Mouse (Mus musculus): ENCODE measurements around the gene Marc1. TPM values are rescaled to one million over a fixed set of nuclear protein-coding genes. Genes with fewer than 3 reads are reported as not detected.

The Marc1 gene
- polyA plus RNA-seq, 1 experiment from 2014 or later: not detected

GRCm38 (mm10) chr1:184846973-184847372 lies 35.9 kb upstream of the Marc1 start:
- Histone ChIP-seq H3K4me3 (ENCODE audit: low read depth, low read length) (no peak overlapping the region), H3K4me2 (ENCODE audit: low read depth, severe bottlenecking) (no peak overlapping the region), H3K9ac (ENCODE audit: low read length) (no peak overlapping the region), H3K36me3 (ENCODE audit: control insufficient read depth, insufficient read depth, low read length) (no peaks in the 10 kb centered on the region), H3K27me3 (ENCODE audit: control insufficient read depth, insufficient read depth, low read length) (0 out of 2 replicates have a peak, but pooled peaks cover under 1% of the 10 kb centered on the region), H3K4me1 (ENCODE audit: control insufficient read depth, insufficient read depth, low read length) (peaks cover under 1% of the 10 kb centered on the region; the same call in 1 of the 2 replicates), H3K27ac (replicated peaks; ENCODE audit: low read depth, low read length) (no peak overlapping the region), H3K9me3 (ENCODE audit: control insufficient read depth, low read length) (no peaks in the 10 kb centered on the region)
- DNase-seq (ENCODE audit: low spot score): no peak
- ATAC-seq (ENCODE audit: insufficient number of reproducible peaks, low FRiP score, low TSS enrichment, low read depth): no peak
- WGBS: 55% methylated on average over 3 of the region's 3 CpGs

- Histone ChIP-seq H3K36me3 (ENCODE audit: control insufficient read depth, insufficient read depth, low read length) (no peaks in the 10 kb centered on the region), H3K27ac (replicated peaks; ENCODE audit: low read depth, low read length) (no peak within 1 kb of the TSS), H3K4me1 (ENCODE audit: control insufficient read depth, insufficient read depth, low read length) (no peaks in the 10 kb centered on the region; the same call in 1 of the 2 replicates), H3K27me3 (ENCODE audit: control insufficient read depth, insufficient read depth, low read length) (no peaks in the 10 kb centered on the region), H3K4me3 (ENCODE audit: low read depth, low read length) (peak within 1 kb of the TSS; percentile 76), H3K9me3 (ENCODE audit: control insufficient read depth, low read length) (no peaks in the 10 kb centered on the region), H3K4me2 (ENCODE audit: low read depth, severe bottlenecking) (peak within 1 kb of the TSS; percentile 80), H3K9ac (ENCODE audit: low read length) (peak within 1 kb of the TSS; percentile 77)
- 7% methylated on average over 18 of the region's 18 CpGs for WGBS
- DNase-seq (ENCODE audit: low spot score) (no peak), ATAC-seq (ENCODE audit: insufficient number of reproducible peaks, low FRiP score, low TSS enrichment, low read depth) (0 out of 2 replicates have a peak, but pooled peaks have one; percentile 6)
Measured at GRCm38 (mm10) chr1:184846092-184846750, 35.1 kb upstream of the Marc1 start, which contains the start of gene Marc2. Gene Marc2 (minus strand): TSS chr1:184846451.

DNA sequence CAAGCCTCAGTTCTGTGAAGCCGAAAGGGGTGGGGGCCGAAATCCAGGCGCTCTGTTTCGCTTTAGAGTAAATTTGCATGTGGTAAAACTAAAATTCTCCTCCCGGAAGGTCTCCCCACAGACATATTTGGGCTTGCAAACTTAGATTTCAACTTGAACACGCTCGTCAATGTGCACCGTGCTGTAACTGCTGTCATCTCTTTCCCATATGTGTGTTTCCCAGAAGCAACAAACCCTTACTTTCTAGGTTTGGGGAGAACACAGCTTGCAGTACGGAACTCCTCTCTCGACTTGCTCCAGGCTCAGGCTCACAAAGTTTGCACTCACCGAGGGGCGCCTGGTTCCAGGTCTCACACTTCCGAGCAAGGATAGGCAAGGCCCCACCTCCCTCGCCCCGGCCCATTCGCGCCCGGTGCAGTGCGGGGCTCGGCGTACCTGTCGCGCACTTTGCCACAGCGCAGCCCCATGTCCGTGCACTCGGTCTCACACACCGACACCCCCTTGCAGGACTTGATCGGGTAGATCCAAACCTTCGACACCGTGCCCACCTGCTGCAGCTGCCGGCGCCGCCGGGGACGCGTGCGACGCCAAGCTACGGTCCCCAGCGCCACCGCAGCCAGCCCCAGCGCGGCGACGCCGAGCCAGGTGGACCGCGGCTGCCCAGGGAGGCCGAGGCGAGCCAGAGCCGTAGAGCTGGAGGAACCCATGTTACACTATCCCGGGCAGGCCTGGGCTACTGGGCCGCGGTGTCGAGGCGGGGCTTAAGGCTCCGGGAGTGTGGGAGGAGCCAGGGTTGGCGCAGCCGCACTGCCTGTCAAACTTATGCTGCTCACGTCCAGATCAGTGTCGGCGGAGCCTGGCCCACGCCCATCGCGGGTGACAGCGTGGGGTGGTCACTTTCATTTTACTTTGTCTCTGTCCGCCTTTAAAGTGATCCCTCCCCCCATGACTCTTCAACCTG lies 34.3 kb upstream of the Marc1 start:
- Histone ChIP-seq H3K36me3 (ENCODE audit: control insufficient read depth, insufficient read depth, low read length) (no peaks in the 10 kb centered on the region), H3K4me1 (ENCODE audit: control insufficient read depth, insufficient read depth, low read length) (no peaks in the 10 kb centered on the region; the same call in 1 of the 2 replicates), H3K9me3 (ENCODE audit: control insufficient read depth, low read length) (no peaks in the 10 kb centered on the region), H3K27me3 (ENCODE audit: control insufficient read depth, insufficient read depth, low read length) (no peaks in the 10 kb centered on the region), H3K4me2 (ENCODE audit: low read depth, severe bottlenecking) (peak overlapping the region; percentile 80), H3K4me3 (ENCODE audit: low read depth, low read length) (peak overlapping the region; percentile 76), H3K27ac (replicated peaks; ENCODE audit: low read depth, low read length) (no peak overlapping the region), H3K9ac (ENCODE audit: low read length) (peak overlapping the region; percentile 77)
- peak; percentile 85 for DNase-seq (ENCODE audit: low spot score)
- under 1% methylated on average over 66 of the region's 67 CpGs for WGBS
- peak; percentile 97 for ATAC-seq (ENCODE audit: insufficient number of reproducible peaks, low FRiP score, low TSS enrichment, low read depth)

DNA sequence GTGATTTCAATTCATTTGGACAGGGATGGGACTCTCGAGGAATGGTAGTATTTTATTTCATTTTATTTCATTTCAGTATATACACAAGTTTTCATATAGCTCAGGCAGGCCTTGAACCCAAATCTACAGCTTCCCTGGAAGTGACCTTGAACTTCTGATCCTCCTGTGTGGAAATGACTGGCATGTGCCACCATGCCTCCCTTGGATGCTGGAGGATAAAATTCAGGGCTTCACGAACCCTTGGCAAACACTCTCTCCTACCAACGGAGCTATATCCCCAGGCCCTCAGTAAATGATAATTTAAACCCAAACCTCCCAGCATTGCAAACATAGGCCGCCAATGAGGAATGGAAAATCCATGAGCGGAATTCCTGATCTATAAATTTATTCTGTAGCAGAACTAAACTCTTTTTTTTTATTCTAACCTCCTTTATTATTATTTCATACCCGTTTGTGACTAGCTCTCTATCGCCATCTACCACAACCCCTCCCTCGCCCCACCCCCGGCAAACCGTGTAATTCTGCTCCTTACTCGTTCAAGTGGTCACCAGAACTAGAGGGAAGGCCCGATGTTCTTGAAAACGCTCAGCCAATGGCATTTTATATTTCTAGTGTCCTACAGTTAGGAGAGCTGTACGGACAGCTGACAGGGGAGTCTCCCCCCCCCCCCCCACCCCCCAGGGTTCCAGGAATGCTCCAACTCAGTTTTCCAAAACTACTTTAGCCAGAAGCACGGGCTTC lies 33.4 kb upstream of the Marc1 start:
- ATAC-seq (ENCODE audit: insufficient number of reproducible peaks, low FRiP score, low TSS enrichment, low read depth): no peak
- H3K9me3 ChIP-seq (ENCODE audit: control insufficient read depth, low read length): no peaks in the 10 kb centered on the region
- H3K36me3 ChIP-seq (ENCODE audit: control insufficient read depth, insufficient read depth, low read length): 0 out of 2 replicates have a peak, but pooled peaks cover 2% of the 10 kb centered on the region
- no peaks in the 10 kb centered on the region for H3K27me3 ChIP-seq (ENCODE audit: control insufficient read depth, insufficient read depth, low read length)
- peak overlapping the region; percentile 80 for H3K4me2 ChIP-seq (ENCODE audit: low read depth, severe bottlenecking)
- no peak overlapping the region for H3K27ac ChIP-seq (replicated peaks; ENCODE audit: low read depth, low read length)
- DNase-seq (ENCODE audit: low spot score): no peak
- H3K4me1 ChIP-seq (ENCODE audit: control insufficient read depth, insufficient read depth, low read length): no peaks in the 10 kb centered on the region; the same call in 1 of the 2 replicates
- H3K4me3 ChIP-seq (ENCODE audit: low read depth, low read length): peak overlapping the region; percentile 76
- WGBS: 20% methylated on average over 15 of the region's 15 CpGs
- peak overlapping the region; percentile 77; the same call in 1 of the 2 replicates for H3K9ac ChIP-seq (ENCODE audit: low read length)

- Histone ChIP-seq H3K4me3 (ENCODE audit: low read depth, low read length) (no peak overlapping the region), H3K4me2 (ENCODE audit: low read depth, severe bottlenecking) (no peak overlapping the region), H3K4me1 (ENCODE audit: control insufficient read depth, insufficient read depth, low read length) (no peaks in the 10 kb centered on the region), H3K9ac (ENCODE audit: low read length) (no peak overlapping the region), H3K27me3 (ENCODE audit: control insufficient read depth, insufficient read depth, low read length) (no peaks in the 10 kb centered on the region), H3K27ac (replicated peaks; ENCODE audit: low read depth, low read length) (no peak overlapping the region), H3K9me3 (ENCODE audit: control insufficient read depth, low read length) (no peaks in the 10 kb centered on the region), H3K36me3 (ENCODE audit: control insufficient read depth, insufficient read depth, low read length) (0 out of 2 replicates have a peak, but pooled peaks cover 2% of the 10 kb centered on the region)
- 78% methylated on average over 4 of the region's 4 CpGs for WGBS
- no peak for ATAC-seq (ENCODE audit: insufficient number of reproducible peaks, low FRiP score, low TSS enrichment, low read depth)
- no peak for DNase-seq (ENCODE audit: low spot score)
Measured at GRCm38 (mm10) chr1:184837649-184838048, 26.5 kb upstream of the Marc1 start.

DNA sequence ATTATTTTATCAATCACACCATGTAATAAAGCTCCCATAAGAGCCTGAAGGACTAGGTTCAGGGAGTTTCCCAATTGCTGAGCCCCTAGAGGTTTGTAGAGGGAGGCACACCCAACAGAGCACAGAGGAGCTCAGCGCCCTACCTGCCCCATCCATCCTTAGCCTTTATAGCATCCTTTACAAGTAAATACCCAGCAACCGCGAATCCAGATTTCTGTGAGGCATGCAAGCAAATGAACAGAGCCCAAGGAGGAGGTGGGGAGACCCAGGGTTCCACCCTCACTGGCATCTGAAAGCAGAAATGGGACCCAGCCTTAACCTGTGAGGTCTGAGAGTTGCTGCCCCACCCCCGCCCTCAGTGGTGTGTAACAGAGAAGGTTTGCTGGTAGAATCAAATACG lies 25.2 kb upstream of the Marc1 start:
- Histone ChIP-seq H3K4me1 (ENCODE audit: control insufficient read depth, insufficient read depth, low read length) (no peaks in the 10 kb centered on the region), H3K27me3 (ENCODE audit: control insufficient read depth, insufficient read depth, low read length) (no peaks in the 10 kb centered on the region), H3K9ac (ENCODE audit: low read length) (no peak overlapping the region), H3K4me3 (ENCODE audit: low read depth, low read length) (no peak overlapping the region), H3K9me3 (ENCODE audit: control insufficient read depth, low read length) (no peaks in the 10 kb centered on the region), H3K4me2 (ENCODE audit: low read depth, severe bottlenecking) (no peak overlapping the region), H3K36me3 (ENCODE audit: control insufficient read depth, insufficient read depth, low read length) (peaks cover 9% of the 10 kb centered on the region; the same call in 1 of the 2 replicates), H3K27ac (replicated peaks; ENCODE audit: low read depth, low read length) (no peak overlapping the region)
- DNase-seq (ENCODE audit: low spot score): no peak
- WGBS: 76% methylated on average over 5 of the region's 5 CpGs
- no peak for ATAC-seq (ENCODE audit: insufficient number of reproducible peaks, low FRiP score, low TSS enrichment, low read depth)

- no peaks in the 10 kb centered on the region for H3K4me1 ChIP-seq (ENCODE audit: control insufficient read depth, insufficient read depth, low read length)
- H3K27ac ChIP-seq (replicated peaks; ENCODE audit: low read depth, low read length): no peak overlapping the region
- H3K4me3 ChIP-seq (ENCODE audit: low read depth, low read length): no peak overlapping the region
- no peaks in the 10 kb centered on the region for H3K27me3 ChIP-seq (ENCODE audit: control insufficient read depth, insufficient read depth, low read length)
- no peak overlapping the region for H3K4me2 ChIP-seq (ENCODE audit: low read depth, severe bottlenecking)
- ATAC-seq (ENCODE audit: insufficient number of reproducible peaks, low FRiP score, low TSS enrichment, low read depth) (no peak), DNase-seq (ENCODE audit: low spot score) (no peak)
- no peaks in the 10 kb centered on the region for H3K9me3 ChIP-seq (ENCODE audit: control insufficient read depth, low read length)
- peaks cover 11% of the 10 kb centered on the region; the same call in 1 of the 2 replicates for H3K36me3 ChIP-seq (ENCODE audit: control insufficient read depth, insufficient read depth, low read length)
- 96% methylated on average over 7 of the region's 7 CpGs for WGBS
- no peak overlapping the region for H3K9ac ChIP-seq (ENCODE audit: low read length)
Measured at GRCm38 (mm10) chr1:184833499-184833898, 22.4 kb upstream of the Marc1 start.

GRCm38 (mm10) chr1:184832211-184832610 lies 21.1 kb upstream of the Marc1 start:
- no peak for ATAC-seq (ENCODE audit: insufficient number of reproducible peaks, low FRiP score, low TSS enrichment, low read depth)
- Histone ChIP-seq H3K27ac (replicated peaks; ENCODE audit: low read depth, low read length) (no peak overlapping the region), H3K4me2 (ENCODE audit: low read depth, severe bottlenecking) (no peak overlapping the region), H3K4me3 (ENCODE audit: low read depth, low read length) (no peak overlapping the region), H3K36me3 (ENCODE audit: control insufficient read depth, insufficient read depth, low read length) (peaks cover 11% of the 10 kb centered on the region; the same call in 1 of the 2 replicates), H3K27me3 (ENCODE audit: control insufficient read depth, insufficient read depth, low read length) (no peaks in the 10 kb centered on the region), H3K9me3 (ENCODE audit: control insufficient read depth, low read length) (no peaks in the 10 kb centered on the region), H3K4me1 (ENCODE audit: control insufficient read depth, insufficient read depth, low read length) (no peaks in the 10 kb centered on the region), H3K9ac (ENCODE audit: low read length) (no peak overlapping the region)
- 76% methylated on average over 10 of the region's 10 CpGs for WGBS
- DNase-seq (ENCODE audit: low spot score): no peak
